Mouse (Mus musculus) midbrain, postnatal 0 days (tissue): ENCODE data around the gene Gnat2. TPM values are rescaled to one million over a fixed set of nuclear protein-coding genes. Genes with fewer than 3 reads are reported as not detected.

Source experiments
- ATAC-seq: fragments of 200-750 bp; cut with Nextera tagmentation; 2 replicates; pipeline ENCODE4 v1.8.0; 2017; ENCODE audit warnings: moderate number of reproducible peaks, mild to moderate bottlenecking, moderate TSS enrichment, moderate library complexity; ENCODE audit not compliant: low FRiP score
- DNase-seq: peaks from one replicate; pipeline ENCODE4 v3.0.0-alpha.2; 2015; ENCODE audit warnings: low spot score
- H3K27ac ChIP-seq: fragments of 300-500 bp; sonication (generic); 2 replicates; pipeline ENCODE4 v1.5.1; 2014; ENCODE audit warnings: low read depth, mild to moderate bottlenecking, low read length, mixed read lengths
- H3K27me3 ChIP-seq: fragments of 300-500 bp; sonication (generic); 2 replicates; pipeline ENCODE4 v1.6.1; 2014; ENCODE audit warnings: low read length, control low read depth, mixed read lengths; ENCODE audit not compliant: insufficient read depth
- H3K36me3 ChIP-seq: fragments of 300-500 bp; sonication (generic); 2 replicates; pipeline ENCODE4 v1.6.1; 2014; ENCODE audit warnings: low read length, control low read depth, mixed read lengths; ENCODE audit not compliant: insufficient read depth
- H3K4me1 ChIP-seq: fragments of 300-500 bp; sonication (generic); 2 replicates; pipeline ENCODE4 v1.6.1; 2014; ENCODE audit warnings: mild to moderate bottlenecking, control low read depth, antibody characterized with exemption, low read length, mixed read lengths; ENCODE audit not compliant: insufficient read depth
- H3K4me2 ChIP-seq: fragments of 300-500 bp; sonication (generic); 2 replicates; pipeline ENCODE4 v1.6.1; 2014; ENCODE audit warnings: low read depth, mild to moderate bottlenecking, low read length, mixed read lengths; ENCODE audit not compliant: poor library complexity, severe bottlenecking
- H3K4me3 ChIP-seq: fragments of 300-500 bp; sonication (generic); 2 replicates; pipeline ENCODE4 v1.5.1; 2014; ENCODE audit warnings: low read depth, mild to moderate bottlenecking, low read length, moderate library complexity
- H3K9ac ChIP-seq: fragments of 300-500 bp; sonication (generic); replicated peaks from 2 replicates; pipeline ENCODE4 v1.6.1; 2014; ENCODE audit warnings: mild to moderate bottlenecking, low read length, moderate library complexity, mixed read lengths; ENCODE audit not compliant: poor library complexity, severe bottlenecking
- H3K9me3 ChIP-seq: fragments of 300-500 bp; sonication (generic); 2 replicates; pipeline ENCODE4 v1.6.1; 2016; ENCODE audit warnings: low read length, control low read depth
- CTCF ChIP-seq: IDR thresholded peaks from 2 replicates; pipeline ENCODE4 v1.5.1; 2016; ENCODE audit warnings: antibody characterized with exemption, mild to moderate bottlenecking
- WGBS: fragments of 180-500 bp; shearing (Covaris S2); extraction: QIAGEN DNeasy Blood & Tissue Kit; methylation state at CpG from one replicate; pipeline ENCODE4 v1.1.7; 2014; 5-methylcytosine and 5-hydroxymethylcytosine counted together
- polyA plus RNA-seq: library from polyadenylated mRNA; unstranded; fragments of >200 nt; fragmentation: Nextera tagmentation; extraction: Ambion mirVana; gene quantifications from 2 replicates; pipeline ENCODE4 v1.2.1, GENCODE M21; 2015
- total RNA-seq: library from RNA; depleted of rRNA; stranded (reverse); fragments of >200 nt; gene quantifications from 2 replicates; pipeline ENCODE4 v1.2.3, GENCODE M21; 2014; rRNA removed

Gene Gnat2
- total and polyA plus RNA-seq, 2 experiments from 2014 or later = 0.28 TPM; not detected in 1

DNA sequence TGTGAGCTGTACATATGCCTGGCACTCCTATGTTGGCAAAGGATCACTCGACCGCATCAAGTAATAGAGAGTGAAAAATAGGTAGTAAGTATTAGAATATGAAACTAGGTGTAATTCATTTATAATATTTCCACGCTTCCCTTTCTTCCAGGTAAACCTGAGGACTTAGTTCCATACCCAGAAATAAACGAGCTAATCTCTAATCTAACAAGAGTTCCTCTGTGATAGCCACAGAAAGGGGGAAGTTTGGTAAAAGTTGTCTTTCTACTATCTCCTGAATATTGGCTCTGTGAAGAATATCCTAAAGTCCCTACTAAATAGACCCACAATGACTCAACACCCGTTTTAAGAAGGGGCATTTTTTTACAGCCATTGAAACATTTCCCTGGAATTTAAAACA, 54.1 kb downstream of the Gnat2 start:
- Histone ChIP-seq H3K9ac (no peak overlapping the region), H3K27ac (no peak overlapping the region), H3K9me3 (no peaks in the 10 kb centered on the region), H3K4me3 (peak overlapping the region; percentile 99), H3K4me1 (peaks cover 4% of the 10 kb centered on the region; the same call in 1 of the 2 replicates), H3K27me3 (no peaks in the 10 kb centered on the region), H3K4me2 (peak overlapping the region; percentile 65), H3K36me3 (peaks cover 8% of the 10 kb centered on the region)
- TF ChIP-seq CTCF = no peak
- 63% methylated on average over 5 of the region's 5 CpGs for WGBS
- DNase-seq (no peak), ATAC-seq (no peak)

DNA sequence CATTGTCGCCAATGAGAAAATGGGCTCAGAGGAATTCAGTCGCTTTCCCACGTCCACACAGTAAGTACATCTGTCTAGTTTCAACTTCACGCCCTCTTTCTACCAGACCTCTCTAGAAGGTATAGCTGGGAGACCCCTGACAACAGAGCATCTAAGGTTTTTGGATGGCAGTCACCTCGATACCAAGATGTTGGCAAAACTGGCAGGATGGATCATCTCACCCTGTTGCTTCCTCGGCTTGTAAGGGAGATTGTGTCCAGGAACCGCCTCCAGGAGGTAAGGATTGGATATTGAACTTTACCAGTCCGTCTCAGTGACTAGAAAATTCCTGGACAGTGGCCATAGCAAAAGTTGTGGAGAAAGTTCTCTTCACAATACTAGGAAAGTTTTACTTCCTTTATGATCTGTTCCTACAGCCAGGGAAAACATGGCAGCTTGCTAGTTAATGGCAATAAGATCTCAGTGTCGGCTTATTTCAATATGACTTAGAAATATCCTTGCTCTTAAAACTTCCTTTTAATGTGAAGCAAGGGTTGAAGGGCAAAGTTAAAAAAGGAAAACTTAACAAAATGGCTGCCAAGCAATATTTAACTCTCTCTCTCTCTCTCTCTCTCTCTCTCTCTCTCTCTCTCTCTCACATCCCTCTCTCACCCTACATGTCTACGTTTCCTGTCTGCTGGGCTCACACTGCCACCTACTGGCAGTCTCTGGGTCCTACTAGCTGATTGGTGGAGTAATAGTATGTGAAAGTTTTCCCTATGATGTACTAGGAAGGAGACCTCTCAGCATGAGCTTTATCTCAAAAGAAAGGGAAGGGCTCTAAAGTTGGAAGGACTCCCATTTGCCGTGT, 55.0 kb downstream of the Gnat2 start:
- Histone ChIP-seq H3K4me1 (peaks cover 4% of the 10 kb centered on the region; the same call in 1 of the 2 replicates), H3K36me3 (peaks cover 8% of the 10 kb centered on the region), H3K9ac (no peak overlapping the region), H3K4me2 (no peak overlapping the region), H3K4me3 (no peak overlapping the region), H3K27ac (no peak overlapping the region), H3K27me3 (no peaks in the 10 kb centered on the region), H3K9me3 (no peaks in the 10 kb centered on the region)
- ATAC-seq (peak; percentile 68; the same call in 1 of the 2 replicates), DNase-seq (peak; percentile 92)
- TF ChIP-seq CTCF = peak; percentile 98
- WGBS = 66% methylated on average over 11 of the region's 11 CpGs

Other genes with a start within 250 kb of the Gnat2 start
- not detected in 2 replicates for gene Eps8l3, start 215.6 kb upstream of the Gnat2 start, total RNA-seq
- not detected in 2 replicates for gene Eps8l3, start 215.6 kb upstream of the Gnat2 start, polyA plus RNA-seq
- 142 and 166 TPM in 2 replicates for gene Gstm5, start 197.0 kb upstream of the Gnat2 start, total RNA-seq
- 316 and 320 TPM in 2 replicates for gene Gstm5, start 197.0 kb upstream of the Gnat2 start, polyA plus RNA-seq
- 28.5 and 36.4 TPM in 2 replicates for gene Gstm7, start 161.0 kb upstream of the Gnat2 start, total RNA-seq
- 38.3 and 38.9 TPM in 2 replicates for gene Gstm7, start 161.0 kb upstream of the Gnat2 start, polyA plus RNA-seq
- gene Gstm6, start 149.0 kb upstream of the Gnat2 start, total RNA-seq = 16.7 and 25.5 TPM in 2 replicates
- gene Gstm6, start 149.0 kb upstream of the Gnat2 start, polyA plus RNA-seq = 27.2 and 31.6 TPM in 2 replicates
- not detected in 2 replicates for gene Gstm3, start 123.5 kb upstream of the Gnat2 start, total RNA-seq
- not detected in 2 replicates for gene Gstm3, start 123.5 kb upstream of the Gnat2 start, polyA plus RNA-seq
- gene Gstm2, start 106.3 kb upstream of the Gnat2 start, total RNA-seq = 8.5 and 10.2 TPM in 2 replicates
- gene Gstm2, start 106.3 kb upstream of the Gnat2 start, polyA plus RNA-seq = 13.0 and 14.8 TPM in 2 replicates
- 105 and 142 TPM in 2 replicates for gene Gstm1, start 74.8 kb upstream of the Gnat2 start, total RNA-seq
- 293 and 371 TPM in 2 replicates for gene Gstm1, start 74.8 kb upstream of the Gnat2 start, polyA plus RNA-seq
- gene Gstm4, start 47.9 kb upstream of the Gnat2 start, total RNA-seq = 4.1 and 4.5 TPM in 2 replicates
- gene Gstm4, start 47.9 kb upstream of the Gnat2 start, polyA plus RNA-seq = 25.6 and 25.9 TPM in 2 replicates
- gene Ampd2, start 6.1 kb upstream of the Gnat2 start, total RNA-seq = 58.4 and 79.8 TPM in 2 replicates
- gene Ampd2, start 6.1 kb upstream of the Gnat2 start, polyA plus RNA-seq = 58.8 and 60.0 TPM in 2 replicates
- 70.8 and 97.2 TPM in 2 replicates for gene Gnai3, start 53.4 kb downstream of the Gnat2 start, total RNA-seq
- gene Gnai3, start 53.4 kb downstream of the Gnat2 start, polyA plus RNA-seq = 87.4 and 93.6 TPM in 2 replicates
- gene Gpr61, start 62.1 kb downstream of the Gnat2 start, total RNA-seq = 12.2 and 12.8 TPM in 2 replicates
- gene Gpr61, start 62.1 kb downstream of the Gnat2 start, polyA plus RNA-seq = 7.8 and 8.4 TPM in 2 replicates
- gene Amigo1, start 93.5 kb downstream of the Gnat2 start, total RNA-seq = 35.5 and 37.8 TPM in 2 replicates
- 12.2 and 12.6 TPM in 2 replicates for gene Amigo1, start 93.5 kb downstream of the Gnat2 start, polyA plus RNA-seq
- gene Cyb561d1, start 108.4 kb downstream of the Gnat2 start, total RNA-seq = 3.7 and 4.9 TPM in 2 replicates
- 3.5 and 4.0 TPM in 2 replicates for gene Cyb561d1, start 108.4 kb downstream of the Gnat2 start, polyA plus RNA-seq
- 22.5 and 24.9 TPM in 2 replicates for gene Atxn7l2, start 118.1 kb downstream of the Gnat2 start, total RNA-seq
- gene Atxn7l2, start 118.1 kb downstream of the Gnat2 start, polyA plus RNA-seq = 16.1 and 19.3 TPM in 2 replicates
- 0.42 and 0.55 TPM in 2 replicates for gene Sypl2, start 133.9 kb downstream of the Gnat2 start, total RNA-seq
- gene Sypl2, start 133.9 kb downstream of the Gnat2 start, polyA plus RNA-seq = 0.10 and 0.17 TPM in 2 replicates
- gene Psma5, start 164.1 kb downstream of the Gnat2 start, total RNA-seq = 93.3 and 102 TPM in 2 replicates
- gene Psma5, start 164.1 kb downstream of the Gnat2 start, polyA plus RNA-seq = 221 and 224 TPM in 2 replicates
- 68.4 and 80.3 TPM in 2 replicates for gene Sort1, start 191.3 kb downstream of the Gnat2 start, total RNA-seq
- gene Sort1, start 191.3 kb downstream of the Gnat2 start, polyA plus RNA-seq = 11.2 and 12.7 TPM in 2 replicates